Mouse (Mus musculus): Measurements from ENCODE around the gene Nfia.

DNA sequence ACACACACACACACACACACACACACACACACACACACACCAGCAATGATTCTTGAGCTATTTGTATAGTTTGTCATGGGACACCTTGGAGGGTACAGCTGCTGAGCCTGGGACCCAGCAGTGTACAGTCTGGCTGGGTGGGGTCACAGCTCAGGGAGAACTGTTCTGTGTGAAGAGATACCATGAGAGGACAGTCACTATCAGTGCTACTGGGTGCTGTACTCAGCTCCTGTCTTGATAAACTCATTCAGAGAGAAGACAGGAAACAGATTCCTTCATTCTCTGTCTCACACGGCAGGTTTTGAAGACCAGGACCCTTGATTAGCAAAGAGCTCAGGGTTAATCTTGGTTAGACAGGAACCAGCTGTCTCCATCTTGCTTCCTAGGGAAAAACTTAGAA is 326.1 kb downstream of the Nfia start:
- TF ChIP-seq CTCF (IDR thresholded peaks at IDR 0.05; ENCODE audit: borderline replicate concordance, insufficient read depth, low read depth, low read length): no peak
- TF ChIP-seq POLR2A (IDR thresholded peaks at IDR 0.05; ENCODE audit: borderline replicate concordance, insufficient read depth, low read length): no peak
